Mouse (Mus musculus) adrenal gland, adult 8-10 months (tissue): ENCODE measurements around the gene Apol9b. TPM values are rescaled to one million over a fixed set of nuclear protein-coding genes. Genes with fewer than 3 reads are reported as not detected.
"Not testable (repeated sequence)": the region's sequence is repeated elsewhere in the genome, so short reads cannot be mapped to it uniquely, and the experiment has no call there.

Experiments used
- DNase-seq: peaks from one replicate; pipeline ENCODE4 v3.0.0; 2022
- total RNA-seq, 4 experiments: library from RNA; stranded (reverse); gene quantifications; 2 replicates each; pipeline ENCODE4 v1.2.4; 2022

Gene Apol9b
- 1 to 10 TPM in 2 of 4 experiments, under 1 TPM in 2; 0.35 to 1.7 (median 0.78) TPM for total RNA-seq

DNA sequence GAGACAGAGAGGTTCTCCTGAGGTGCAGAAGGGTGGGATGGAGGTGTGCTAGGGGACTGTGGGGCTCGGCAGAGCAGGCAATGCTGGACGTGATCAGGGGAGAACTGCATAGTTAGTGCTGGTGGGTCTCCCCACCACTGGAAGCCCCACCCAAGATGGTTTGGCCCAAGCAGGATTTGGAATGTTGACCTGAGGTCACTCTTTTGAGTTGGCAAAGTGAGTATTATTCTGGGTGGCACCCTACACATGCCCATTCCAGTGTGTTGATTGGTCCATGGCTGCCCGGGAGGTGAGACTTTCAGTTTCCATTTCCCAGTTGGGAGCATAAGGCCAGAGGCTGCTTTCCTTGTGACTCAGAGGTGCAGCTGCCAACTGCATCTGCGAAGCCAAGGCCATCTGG lies at the start of gene Apol9b:
Apol9b (plus strand) TSS at position 301 of the 400 bp plus-strand sequence.
- DNase-seq: not testable (repeated sequence)

DNA sequence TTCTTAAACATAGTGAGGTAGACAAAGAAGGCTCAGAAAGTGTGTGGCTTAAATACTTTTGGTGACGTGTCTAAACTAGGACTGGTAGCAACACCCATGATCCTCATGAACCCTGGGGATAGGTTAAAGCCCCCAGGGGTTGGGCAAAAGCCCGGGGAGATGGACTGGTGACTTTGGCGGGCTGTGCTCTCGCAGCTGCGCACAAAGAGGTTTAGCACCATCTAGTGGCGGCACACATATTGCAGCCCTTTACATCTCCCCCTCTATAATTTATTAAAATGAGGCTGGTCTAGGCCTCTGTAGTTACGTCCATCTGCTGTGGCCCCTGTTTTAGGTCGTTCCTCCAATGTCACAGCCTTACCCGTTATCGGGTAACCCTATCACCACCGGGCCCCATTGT lies 44.9 kb upstream of the Apol9b start:
- not testable (repeated sequence) for DNase-seq

GRCm38 (mm10) chr15:77691532-77692311 lies 37.1 kb upstream of the Apol9b start:
- not testable (repeated sequence) for DNase-seq

DNA sequence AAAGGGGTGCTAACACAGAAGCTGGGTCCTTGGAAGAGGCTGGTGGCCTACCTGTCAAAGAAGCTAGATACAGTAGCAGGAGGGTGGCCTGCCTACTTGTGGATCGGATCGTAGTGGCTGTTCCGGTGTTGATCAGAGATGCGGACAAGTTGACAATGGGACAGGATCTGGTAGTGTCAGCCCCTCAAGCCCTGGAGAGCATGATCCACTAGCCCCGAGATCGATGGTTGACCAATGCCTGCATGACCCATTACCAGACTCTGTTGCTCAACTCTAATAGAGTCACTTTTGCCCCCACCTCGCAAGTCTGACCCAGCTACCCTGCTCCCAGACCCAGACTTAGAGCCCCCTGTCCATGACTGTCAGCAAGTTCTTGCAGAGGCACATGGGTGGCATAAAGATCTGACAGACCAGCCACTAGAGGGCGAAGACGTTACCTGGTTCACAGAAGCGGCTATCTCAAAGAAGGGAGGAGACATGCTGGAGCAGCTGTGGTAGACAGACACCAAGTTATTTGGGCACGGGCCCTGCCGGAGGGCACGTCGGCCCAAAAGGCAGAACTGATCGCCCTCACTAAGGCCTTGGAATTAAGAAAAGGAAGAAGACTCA lies 34.0 kb upstream of the Apol9b start:
- peak; percentile 14 for DNase-seq

GRCm38 (mm10) chr15:77698656-77699055 lies 30.2 kb upstream of the Apol9b start, which contains the start of gene Apol7e:
Gene Apol7e (plus strand): TSS chr15:77698857.
- not testable (repeated sequence) for DNase-seq

DNA sequence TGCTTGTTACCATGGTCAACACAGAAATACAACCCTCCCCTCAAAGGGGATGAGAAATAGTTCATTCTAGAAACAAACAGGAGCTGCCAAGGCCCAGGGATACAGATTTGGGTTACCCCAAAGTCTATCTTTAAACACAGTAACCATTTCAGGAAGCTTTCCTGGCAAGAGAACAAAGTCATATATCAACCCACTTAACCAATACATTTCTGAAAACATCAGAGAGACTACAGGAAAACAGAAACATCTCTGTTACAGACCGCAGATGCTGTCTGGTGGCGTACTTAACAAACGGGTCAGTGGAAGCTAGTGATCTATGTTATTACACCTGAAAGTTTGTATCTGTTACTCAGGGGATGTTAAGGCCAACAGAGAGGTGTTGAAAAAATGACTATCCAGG lies 23.5 kb upstream of the Apol9b start:
- not testable (repeated sequence) for DNase-seq

- DNase-seq: not testable (repeated sequence)
Observed at GRCm38 (mm10) chr15:77708936-77709335, 19.9 kb upstream of the Apol9b start.

DNA sequence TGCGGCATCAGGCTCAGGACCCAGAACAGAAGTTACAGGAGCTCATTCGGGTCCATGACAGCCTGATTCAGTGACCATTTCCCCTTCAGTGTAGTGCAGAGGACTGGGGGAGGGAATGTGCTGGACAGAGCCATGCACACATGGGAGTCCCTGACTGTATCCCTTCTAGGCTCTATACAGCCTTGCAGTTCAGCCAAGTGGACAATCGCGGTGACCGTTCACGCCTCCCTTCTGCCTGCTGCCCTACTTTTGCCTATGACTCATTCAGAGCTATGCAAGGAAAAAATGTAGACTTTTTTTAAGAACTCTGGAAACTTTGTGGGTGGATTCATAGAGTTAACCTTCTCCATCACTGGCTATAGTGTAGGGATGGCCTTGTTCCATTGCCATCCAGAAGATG lies 10.6 kb upstream of the Apol9b start:
- DNase-seq: not testable (repeated sequence)

DNA sequence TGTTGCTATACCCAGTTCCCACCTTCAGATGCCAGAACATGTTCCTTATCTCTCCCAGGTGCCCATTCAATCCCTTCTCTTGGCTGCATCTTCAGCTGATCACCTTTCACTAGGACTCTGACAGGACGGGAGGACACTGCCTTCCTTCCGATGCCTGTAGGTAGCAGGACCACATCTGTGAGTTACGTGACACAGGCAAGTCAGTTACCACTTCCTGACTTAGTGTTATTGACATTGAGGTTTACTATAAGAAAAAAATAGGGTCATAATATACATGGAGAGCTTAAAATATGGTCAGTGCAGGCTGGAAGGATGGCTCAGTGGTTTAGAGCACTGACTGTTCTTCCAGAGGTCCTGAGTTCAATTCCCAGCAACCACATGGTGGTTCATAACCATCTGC lies 7.3 kb upstream of the Apol9b start:
- not testable (repeated sequence) for DNase-seq

DNA sequence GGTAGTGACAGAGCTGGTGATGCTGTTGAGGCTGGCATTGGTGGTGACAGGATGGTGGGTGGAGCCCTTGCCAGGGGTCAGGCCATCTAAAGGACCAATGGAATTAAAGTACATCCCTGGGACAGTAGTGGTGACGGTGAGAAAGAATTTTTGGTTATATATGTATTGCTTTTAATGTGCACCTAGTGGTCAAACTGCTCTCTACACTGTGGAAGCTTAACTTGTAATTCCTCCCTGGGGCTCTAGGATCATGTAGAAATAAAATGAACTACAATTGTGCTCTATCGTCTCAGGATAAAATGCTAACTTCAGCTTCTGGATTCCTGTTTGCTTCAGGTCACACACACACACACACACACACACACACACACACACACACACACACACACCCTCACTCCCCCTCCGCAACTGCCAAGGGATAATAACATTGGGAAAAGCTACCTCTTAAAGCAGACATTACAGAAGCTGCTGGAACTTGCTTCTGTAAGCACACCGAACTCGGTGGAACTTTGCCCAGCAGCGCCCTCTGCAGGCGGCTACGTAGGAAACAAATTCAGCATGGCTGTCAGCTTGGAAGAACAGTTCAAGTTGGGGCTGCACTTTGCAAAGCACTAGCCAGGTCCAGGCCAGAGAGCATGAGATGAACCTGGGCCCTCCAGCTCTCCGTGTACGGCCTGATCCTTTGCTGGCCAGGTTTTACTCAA lies 4.5 kb upstream of the Apol9b start:
- not testable (repeated sequence) for DNase-seq

GRCm38 (mm10) chr15:77725393-77726020 lies 3.3 kb upstream of the Apol9b start:
- not testable (repeated sequence) for DNase-seq

DNA sequence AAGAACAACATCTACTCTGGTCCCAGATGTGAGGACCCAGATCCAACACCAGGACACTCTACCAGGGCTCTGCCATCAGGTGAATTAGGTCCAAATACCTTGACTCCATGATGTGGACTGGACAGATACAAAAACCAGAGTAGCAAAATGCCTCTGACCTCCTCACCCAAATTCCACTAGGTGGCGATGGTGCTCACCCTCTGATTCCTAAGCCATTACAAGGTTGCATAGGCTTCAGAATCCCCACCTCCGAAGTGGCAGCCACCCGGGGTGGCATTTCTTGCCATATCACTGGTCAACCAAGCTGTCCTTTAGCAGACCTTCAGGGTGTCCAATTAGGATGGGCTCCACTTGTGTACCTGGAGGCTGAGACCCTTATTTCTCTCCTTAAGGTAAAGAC lies 1.7 kb upstream of the Apol9b start:
- DNase-seq: not testable (repeated sequence)

GRCm38 (mm10) chr15:77727745-77728144 lies 1.1 kb upstream of the Apol9b start:
- not testable (repeated sequence) for DNase-seq

GRCm38 (mm10) chr15:77731605-77732004 lies 2.8 kb downstream of the Apol9b start:
- DNase-seq: no peak

- DNase-seq: not testable (repeated sequence)
Observed at GRCm38 (mm10) chr15:77732851-77733250, 4.0 kb downstream of the Apol9b start.

- not testable (repeated sequence) for DNase-seq
Observed at GRCm38 (mm10) chr15:77733380-77733779, 4.5 kb downstream of the Apol9b start.

- DNase-seq: not testable (repeated sequence)
Observed at GRCm38 (mm10) chr15:77733903-77734302, 5.1 kb downstream of the Apol9b start.

GRCm38 (mm10) chr15:77740511-77741297 lies 11.9 kb downstream of the Apol9b start:
- DNase-seq: no peak

- not testable (repeated sequence) for DNase-seq
Observed at GRCm38 (mm10) chr15:77741556-77741955, 12.7 kb downstream of the Apol9b start.

DNA sequence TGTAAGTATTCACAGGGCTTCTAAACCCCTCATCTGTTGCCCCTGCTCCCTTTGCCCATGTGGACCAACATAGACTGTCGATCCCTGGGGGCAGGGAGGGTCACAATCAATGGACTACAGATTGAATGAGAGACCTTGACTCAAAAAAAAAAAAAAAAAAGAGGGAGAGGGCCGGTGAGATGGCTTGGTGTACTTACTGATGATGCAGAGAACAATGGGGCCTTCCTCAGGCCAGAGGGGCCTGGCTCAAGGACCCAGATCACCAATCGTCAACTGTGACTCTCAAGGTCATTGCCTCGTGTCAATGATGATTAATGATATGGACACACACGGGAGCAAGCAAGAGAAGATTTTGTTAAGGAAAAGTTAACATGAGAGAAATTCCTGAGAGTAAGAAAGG lies 15.8 kb downstream of the Apol9b start:
- no peak for DNase-seq

DNA sequence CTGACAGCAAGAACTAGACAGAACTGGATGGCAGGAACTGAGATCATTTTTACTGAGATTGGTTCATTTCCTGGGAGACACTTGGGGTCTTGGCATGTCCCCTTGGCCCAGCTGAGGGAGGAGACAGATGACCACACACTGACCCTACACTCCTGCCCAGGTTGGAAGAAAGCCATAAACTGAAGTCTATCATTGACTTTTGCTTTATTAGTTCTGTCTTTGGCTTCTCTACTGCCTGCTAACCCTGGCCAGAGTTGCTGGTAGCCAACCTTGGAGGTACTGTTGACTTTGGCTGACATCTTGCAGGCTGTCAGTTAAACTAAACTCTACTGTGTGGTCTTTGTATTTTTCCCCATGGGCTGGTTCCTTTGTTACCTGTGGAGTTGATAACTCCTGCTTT lies 16.2 kb downstream of the Apol9b start:
- DNase-seq: no peak

- no peak for DNase-seq
Observed at GRCm38 (mm10) chr15:77746326-77746725, 17.5 kb downstream of the Apol9b start.
